Mouse (Mus musculus) myocyte (in vitro differentiated cells): ENCODE data around the gene Cxcr2. TPM values are rescaled to one million over a fixed set of nuclear protein-coding genes. Genes with fewer than 3 reads are reported as not detected.

Source experiments
- H3K27me3 ChIP-seq: one replicate; pipeline ENCODE4 v1.6.1; 2011; ENCODE audit not compliant: control insufficient read depth, insufficient read depth, insufficient read length
- H3K36me3 ChIP-seq: one replicate; pipeline ENCODE4 v1.6.1; 2011; ENCODE audit not compliant: control insufficient read depth, insufficient read depth
- H3K4me2 ChIP-seq: one replicate; pipeline ENCODE4 v1.6.1; 2011; ENCODE audit warnings: low read depth, control low read depth
- H3K4me3 ChIP-seq: one replicate; pipeline ENCODE4 v1.5.1; 2011; ENCODE audit warnings: mild to moderate bottlenecking, control low read depth, moderate library complexity
- H3K79me2 ChIP-seq: one replicate; pipeline ENCODE4 v1.6.1; 2011; ENCODE audit not compliant: control insufficient read depth, insufficient read depth
- H3ac ChIP-seq: one replicate; pipeline ENCODE4 v1.6.1; 2011; ENCODE audit not compliant: control insufficient read depth, insufficient read length
- CEBPB ChIP-seq: IDR thresholded peaks from 2 replicates; pipeline ENCODE4 v1.6.1; 2011; ENCODE audit warnings: mild to moderate bottlenecking, moderate library complexity; ENCODE audit not compliant: poor library complexity, insufficient read depth, severe bottlenecking
- E2F4 ChIP-seq: IDR thresholded peaks from one replicate; pipeline ENCODE4 v1.6.1; 2011; ENCODE audit warnings: mild to moderate bottlenecking, control low read depth, moderate library complexity; ENCODE audit not compliant: insufficient read depth
- MAX ChIP-seq: IDR thresholded peaks from one replicate; pipeline ENCODE4 v1.6.1; 2011; ENCODE audit warnings: low read depth, mild to moderate bottlenecking, control low read depth
- MYOD1 ChIP-seq, 3 experiments: IDR thresholded peaks; one replicate each; pipeline ENCODE4 v1.6.1; 2011; ENCODE audit warnings: control low read depth in 2 of 3, low read depth in 2 of 3, mild to moderate bottlenecking in 2 of 3, moderate library complexity in 1 of 3; ENCODE audit not compliant: insufficient read length in 2 of 3, control insufficient read depth in 1 of 3
- MYOG ChIP-seq, 3 experiments: IDR thresholded peaks; one replicate each; pipeline ENCODE4 v1.6.1; 2011; ENCODE audit warnings: control low read depth in 2 of 3, low read depth in 2 of 3, mild to moderate bottlenecking in 2 of 3; ENCODE audit not compliant: insufficient read length in 2 of 3, control insufficient read depth in 1 of 3, insufficient read depth in 1 of 3
- POLR2A ChIP-seq: IDR thresholded peaks from one replicate; pipeline ENCODE4 v1.6.1; 2011; ENCODE audit warnings: low read depth, mild to moderate bottlenecking, control low read depth, moderate library complexity; ENCODE audit not compliant: insufficient read length
- POLR2AphosphoS2 ChIP-seq: IDR thresholded peaks from one replicate; pipeline ENCODE4 v1.6.1; 2011; ENCODE audit warnings: low read depth, control low read depth; ENCODE audit not compliant: insufficient read length
- REST ChIP-seq: IDR thresholded peaks from one replicate; pipeline ENCODE4 v1.6.1; 2011; ENCODE audit warnings: mild to moderate bottlenecking, control low read depth, moderate library complexity; ENCODE audit not compliant: insufficient read depth, insufficient read length
- SRF ChIP-seq: IDR thresholded peaks from one replicate; pipeline ENCODE4 v1.6.1; 2011; ENCODE audit warnings: low read depth; ENCODE audit not compliant: control insufficient read depth, insufficient read length
- TCF12 ChIP-seq: IDR thresholded peaks from one replicate; pipeline ENCODE4 v1.6.1; 2011; ENCODE audit warnings: mild to moderate bottlenecking, control low read depth; ENCODE audit not compliant: poor library complexity, insufficient read depth, severe bottlenecking
- TCF3 ChIP-seq: IDR thresholded peaks from one replicate; pipeline ENCODE4 v1.6.1; 2011; ENCODE audit warnings: low read depth, control low read depth; ENCODE audit not compliant: insufficient read length
- USF1 ChIP-seq: IDR thresholded peaks from one replicate; pipeline ENCODE4 v1.6.1; 2011; ENCODE audit warnings: low read depth, mild to moderate bottlenecking, control low read depth, moderate library complexity
- polyA plus RNA-seq: library from polyadenylated mRNA; unstranded; fragments of >200 nt; fragmentation: generic; extraction: Trizol; gene quantifications from one replicate; pipeline ENCODE4 v1.2.1, GENCODE M21; 2012; ENCODE audit warnings: missing spikeins

Gene Cxcr2
- polyA plus RNA-seq, 1 experiment = not detected

DNA sequence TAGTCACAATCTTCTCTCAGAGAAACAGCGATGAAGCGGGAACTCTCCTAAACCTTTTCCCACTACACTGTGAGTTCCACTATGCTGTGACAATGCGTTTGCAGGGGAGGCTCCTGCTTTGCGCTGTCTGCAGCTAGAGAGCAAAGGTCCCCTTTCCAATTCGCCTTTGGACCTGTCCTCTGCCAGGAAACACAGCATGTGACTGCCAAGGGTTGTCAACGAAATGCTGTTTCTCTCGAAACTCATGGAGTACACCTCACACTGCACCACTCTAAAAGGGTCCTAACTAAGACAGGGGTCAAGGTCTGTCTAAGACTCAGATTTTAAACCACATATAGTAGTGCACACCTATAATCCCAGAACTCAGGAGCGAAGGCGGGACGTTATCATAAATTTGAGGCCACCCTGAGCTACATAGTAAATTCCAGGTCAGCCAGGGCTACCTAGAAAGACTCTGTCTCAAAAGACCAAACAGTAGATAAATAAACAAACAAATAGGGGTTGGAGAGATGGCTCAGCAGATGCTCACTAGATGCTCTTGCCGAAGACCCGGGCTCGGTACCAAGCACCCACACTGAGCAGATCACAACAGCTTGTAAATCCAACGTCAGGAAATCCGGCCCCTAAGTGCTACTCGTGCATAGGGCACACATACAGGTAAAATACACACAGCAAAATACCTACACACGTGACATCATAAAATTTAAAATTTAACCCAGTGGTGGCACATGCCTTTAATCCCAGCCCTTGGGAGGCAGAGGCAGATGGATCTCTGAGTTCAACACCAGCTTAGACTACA lies 43.0 kb downstream of the Cxcr2 start:
- no peak overlapping the region for H3ac ChIP-seq
- H3K79me2 ChIP-seq = no peaks in the 10 kb centered on the region
- H3K36me3 ChIP-seq = no peaks in the 10 kb centered on the region
- H3K4me3 ChIP-seq = no peak overlapping the region
- no peak overlapping the region for H3K4me2 ChIP-seq
- peaks cover 12% of the 10 kb centered on the region for H3K27me3 ChIP-seq
- TF ChIP-seq REST = no peak
- TF ChIP-seq CEBPB = no peak
- TF ChIP-seq POLR2A = no peak
- TF ChIP-seq TCF12 = no peak
- no peak for TF ChIP-seq MYOD1 (IDR thresholded peaks at IDR 0.05; ENCODE audit: control insufficient read depth in 1 of 3, insufficient read length in 2 of 3, low read depth in 2 of 3)
- TF ChIP-seq USF1 = no peak
- no peak for TF ChIP-seq MYOG (IDR thresholded peaks at IDR 0.05; ENCODE audit: control insufficient read depth in 1 of 3, insufficient read depth in 1 of 3, insufficient read length in 2 of 3, low read depth in 2 of 3)
- no peak for TF ChIP-seq POLR2AphosphoS2
- TF ChIP-seq E2F4 = no peak

- TF ChIP-seq USF1 (no peak), POLR2AphosphoS2 (no peak), TCF12 (no peak)
- H3K27me3 ChIP-seq = peaks cover 6% of the 10 kb centered on the region
- H3K4me3 ChIP-seq = no peak overlapping the region
- H3K36me3 ChIP-seq = no peaks in the 10 kb centered on the region
- H3ac ChIP-seq = no peak overlapping the region
- H3K79me2 ChIP-seq = no peaks in the 10 kb centered on the region
- H3K4me2 ChIP-seq = no peak overlapping the region
Measured at GRCm38 (mm10) chr1:74197726-74198470, 44.1 kb downstream of the Cxcr2 start.

- no peak overlapping the region for H3K4me2 ChIP-seq
- peaks cover 4% of the 10 kb centered on the region for H3K27me3 ChIP-seq
Measured at GRCm38 (mm10) chr1:74199046-74199445, 45.3 kb downstream of the Cxcr2 start.

GRCm38 (mm10) chr1:74201048-74201844 lies 47.5 kb downstream of the Cxcr2 start:
- Histone ChIP-seq H3K79me2 (no peaks in the 10 kb centered on the region), H3K36me3 (no peaks in the 10 kb centered on the region), H3ac (no peak overlapping the region), H3K4me3 (no peak overlapping the region), H3K27me3 (no peaks in the 10 kb centered on the region), H3K4me2 (no peak overlapping the region)
- TF ChIP-seq MAX = no peak
- TF ChIP-seq TCF3 = no peak
- TF ChIP-seq REST = no peak
- no peak for TF ChIP-seq CEBPB
- TF ChIP-seq E2F4 = no peak
- no peak for TF ChIP-seq MYOG (IDR thresholded peaks at IDR 0.05; ENCODE audit: control insufficient read depth in 1 of 3, insufficient read depth in 1 of 3, insufficient read length in 2 of 3, low read depth in 2 of 3)
- no peak for TF ChIP-seq TCF12
- no peak for TF ChIP-seq USF1
- no peak for TF ChIP-seq MYOD1 (IDR thresholded peaks at IDR 0.05; ENCODE audit: control insufficient read depth in 1 of 3, insufficient read length in 2 of 3, low read depth in 2 of 3)
- no peak for TF ChIP-seq SRF
- TF ChIP-seq POLR2A = no peak
- no peak for TF ChIP-seq POLR2AphosphoS2

More at GRCm38 (mm10) chr1:74199046-74199445, 45.3 kb downstream of the Cxcr2 start:
- no peak for TF ChIP-seq TCF12
- no peak for TF ChIP-seq E2F4
- TF ChIP-seq SRF = no peak
- TF ChIP-seq POLR2AphosphoS2 = no peak
- no peak for TF ChIP-seq TCF3
- TF ChIP-seq POLR2A = no peak
- TF ChIP-seq USF1 = no peak
- no peak for TF ChIP-seq MAX
- TF ChIP-seq REST = no peak
- TF ChIP-seq CEBPB = no peak
- TF ChIP-seq MYOD1 (IDR thresholded peaks at IDR 0.05; ENCODE audit: control insufficient read depth in 1 of 3, insufficient read length in 2 of 3, low read depth in 2 of 3) = no peak
- TF ChIP-seq MYOG (IDR thresholded peaks at IDR 0.05; ENCODE audit: control insufficient read depth in 1 of 3, insufficient read depth in 1 of 3, insufficient read length in 2 of 3, low read depth in 2 of 3) = no peak
- Histone ChIP-seq H3K36me3 (no peaks in the 10 kb centered on the region), H3ac (no peak overlapping the region), H3K79me2 (no peaks in the 10 kb centered on the region), H3K4me3 (no peak overlapping the region)
